Mouse (Mus musculus) embryo, embryonic 10.5 days (tissue): ENCODE results near the gene Kirrel3.

Source experiments
- DNase-seq: peaks from one replicate; pipeline ENCODE4 v3.0.0-alpha.2; 2015; ENCODE audit warnings: low spot score

Gene Kirrel3

DNA sequence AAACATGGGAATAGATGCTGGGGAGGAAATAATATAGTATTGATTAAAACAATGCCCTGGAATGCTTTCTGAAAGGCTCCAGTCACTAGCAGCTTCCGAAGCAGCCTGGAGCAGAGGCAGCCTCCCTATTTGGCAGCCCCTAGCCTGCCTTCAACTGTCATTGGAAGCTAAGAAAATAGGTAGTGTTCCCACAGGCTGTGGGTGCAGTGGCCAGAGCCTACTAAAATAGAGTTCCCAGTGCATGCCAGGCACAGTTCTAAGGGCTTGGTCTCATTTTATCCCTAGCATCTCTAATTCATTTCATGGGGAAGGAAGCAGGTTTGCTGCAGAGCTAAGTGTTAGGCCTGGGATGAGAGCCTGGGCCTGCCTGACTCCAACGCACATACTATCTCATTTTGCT lies 402.6 kb downstream of the Kirrel3 start:
- DNase-seq: no peak

- no peak for DNase-seq
Measured at GRCm38 (mm10) chr9:34901216-34901615, 415.5 kb downstream of the Kirrel3 start.

- DNase-seq: no peak
Measured at GRCm38 (mm10) chr9:34901888-34902287, 416.2 kb downstream of the Kirrel3 start.

- no peak for DNase-seq
Measured at GRCm38 (mm10) chr9:34905164-34905563, 419.5 kb downstream of the Kirrel3 start.

GRCm38 (mm10) chr9:34908040-34908439 lies 422.3 kb downstream of the Kirrel3 start:
- no peak for DNase-seq

GRCm38 (mm10) chr9:34911838-34912237 lies 426.1 kb downstream of the Kirrel3 start:
- no peak for DNase-seq

GRCm38 (mm10) chr9:34912273-34912972 lies 426.7 kb downstream of the Kirrel3 start:
- no peak for DNase-seq

- DNase-seq: peak; percentile 89
Measured at GRCm38 (mm10) chr9:34912996-34913395, 427.3 kb downstream of the Kirrel3 start.

GRCm38 (mm10) chr9:34918976-34919375 lies 433.3 kb downstream of the Kirrel3 start:
- DNase-seq: no peak

- DNase-seq: no peak
Measured at GRCm38 (mm10) chr9:34920116-34920515, 434.4 kb downstream of the Kirrel3 start.

DNA sequence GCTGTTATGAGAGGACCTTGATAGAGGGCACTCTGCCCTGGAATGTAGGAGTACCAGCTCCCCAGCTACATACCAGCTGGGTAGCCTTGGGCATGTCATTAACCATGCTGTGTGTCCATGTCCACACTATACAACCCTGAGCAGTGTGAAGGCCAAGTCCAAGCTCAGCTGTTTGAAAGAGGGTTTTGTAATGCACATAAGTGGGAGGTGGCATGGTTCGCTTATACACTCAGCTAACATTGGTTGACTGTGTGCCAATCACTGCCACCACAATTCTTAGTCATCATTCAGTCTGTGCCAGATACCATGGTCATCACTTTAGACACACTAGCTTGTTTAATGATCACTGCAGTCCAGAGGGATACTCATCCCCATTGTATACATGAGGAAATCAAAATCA lies 436.2 kb downstream of the Kirrel3 start:
- no peak for DNase-seq

DNA sequence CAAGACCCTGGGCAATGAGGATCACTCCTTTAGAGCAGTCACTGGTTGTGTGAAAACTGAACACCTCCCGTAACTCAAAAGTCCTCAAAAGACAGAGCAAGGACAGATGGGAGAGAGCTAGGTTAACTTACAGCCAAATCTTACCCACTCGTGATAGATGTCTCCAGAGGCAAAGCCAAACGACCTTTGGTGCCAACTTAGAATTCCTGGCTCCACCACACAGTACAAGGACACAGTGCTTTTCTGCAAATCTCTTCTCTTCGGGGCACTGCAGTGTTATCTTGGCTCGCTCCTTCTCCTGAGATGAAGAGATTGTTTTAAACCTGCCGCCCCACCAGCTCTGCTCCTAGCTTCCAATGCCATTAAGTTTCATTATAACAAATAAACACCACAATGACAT lies 437.0 kb downstream of the Kirrel3 start:
- DNase-seq: no peak

DNA sequence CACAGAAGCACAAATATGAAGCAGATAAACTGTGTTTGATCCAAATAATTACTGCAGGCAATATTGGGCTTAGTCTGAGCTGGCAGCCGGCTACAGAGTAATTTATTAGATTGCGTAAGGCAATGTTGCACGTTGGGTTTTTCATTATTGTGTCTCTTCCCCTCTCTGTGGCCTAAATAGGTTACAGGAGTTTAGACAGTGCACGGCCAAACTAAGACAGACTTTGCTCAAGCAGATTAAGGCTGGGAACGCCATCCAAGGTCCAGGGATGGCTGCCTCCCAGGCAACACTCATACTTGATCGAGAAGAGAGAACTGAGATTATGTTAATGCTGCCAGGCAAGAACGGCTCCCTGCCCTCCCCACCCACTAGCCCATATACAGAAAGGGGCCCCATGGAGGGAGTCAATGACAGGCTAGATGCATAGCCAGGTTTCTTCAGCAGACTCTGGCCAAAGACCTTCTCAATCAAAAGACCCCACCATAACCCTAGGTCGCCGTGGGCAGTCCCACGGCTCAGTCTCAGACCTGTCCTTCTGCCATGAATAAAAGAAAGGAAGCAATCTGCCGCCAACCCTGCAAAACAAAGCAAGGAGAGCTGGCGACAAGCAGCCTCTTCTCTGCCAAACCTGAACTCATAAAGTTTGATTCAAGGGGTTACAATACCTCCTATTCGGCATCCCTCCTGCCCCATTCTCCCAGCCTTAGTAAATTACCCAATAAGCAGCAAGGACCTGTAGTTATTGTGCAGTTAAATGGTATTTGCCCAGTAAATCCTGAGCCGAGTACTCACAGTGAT lies 437.6 kb downstream of the Kirrel3 start:
- DNase-seq: no peak

GRCm38 (mm10) chr9:34925616-34926015 lies 439.9 kb downstream of the Kirrel3 start:
- no peak for DNase-seq

DNA sequence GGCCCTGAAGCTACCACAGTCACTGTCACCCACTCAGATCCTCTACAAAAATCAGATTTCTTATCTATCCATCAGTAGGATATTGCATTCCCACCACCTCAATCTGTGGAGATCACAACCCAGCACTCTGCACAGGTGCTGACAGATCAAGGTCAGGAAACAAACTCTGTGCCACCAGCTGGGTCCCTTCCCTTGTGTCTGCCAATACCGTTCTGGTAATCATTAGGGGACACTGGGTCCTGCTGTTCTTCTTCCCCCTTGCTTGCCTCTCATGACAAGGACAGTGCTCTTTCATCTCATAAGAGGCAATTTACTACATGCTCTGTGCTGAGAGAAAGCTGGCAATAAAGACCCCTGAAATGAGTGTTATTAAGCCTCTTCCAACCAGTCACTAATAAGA lies 444.7 kb downstream of the Kirrel3 start:
- no peak for DNase-seq

DNA sequence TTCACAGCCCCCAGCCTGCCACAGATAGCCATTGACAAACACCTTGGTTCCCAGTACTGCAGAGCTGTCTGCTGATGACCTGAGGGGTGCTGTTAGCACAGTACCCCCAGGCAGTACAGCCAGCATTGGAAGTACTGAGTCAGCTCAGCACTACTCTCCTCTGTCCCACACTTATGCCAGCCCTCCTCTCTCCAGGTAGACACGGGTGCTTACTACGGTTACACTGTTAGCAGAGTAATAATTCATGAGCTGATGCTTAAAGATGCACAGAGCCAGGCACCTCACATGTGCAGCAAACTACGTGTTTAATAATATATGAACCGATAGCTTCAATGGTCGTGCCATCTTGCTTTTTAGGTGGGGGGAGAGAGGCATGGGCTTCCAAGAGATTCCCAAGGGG lies 452.4 kb downstream of the Kirrel3 start:
- DNase-seq: no peak

- no peak for DNase-seq
Measured at GRCm38 (mm10) chr9:34939621-34940020, 453.9 kb downstream of the Kirrel3 start.

- DNase-seq: no peak
Measured at GRCm38 (mm10) chr9:34942122-34942831, 456.6 kb downstream of the Kirrel3 start.

GRCm38 (mm10) chr9:34942996-34943395 lies 457.3 kb downstream of the Kirrel3 start:
- no peak for DNase-seq

GRCm38 (mm10) chr9:34945301-34945700 lies 459.6 kb downstream of the Kirrel3 start:
- no peak for DNase-seq

DNA sequence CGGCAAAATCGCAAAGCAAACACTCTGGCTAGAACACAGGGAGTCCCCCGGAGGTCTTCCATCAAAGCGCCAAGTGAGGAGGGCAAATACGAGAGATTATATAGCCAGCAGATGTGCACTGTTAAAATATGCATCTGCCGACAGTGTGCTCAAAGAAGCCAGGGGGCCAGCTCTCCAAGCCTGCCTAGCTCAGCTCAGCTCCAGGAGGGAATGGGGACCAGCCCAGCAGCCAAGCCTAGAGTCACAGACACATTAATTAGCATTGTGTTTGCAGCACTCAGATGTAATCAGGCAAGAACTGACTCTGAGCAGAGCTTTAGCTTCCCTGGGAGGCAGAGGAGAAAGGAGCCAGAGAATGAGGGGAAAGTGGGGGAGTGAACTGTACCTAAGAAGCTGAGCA lies 461.6 kb downstream of the Kirrel3 start:
- DNase-seq: no peak

DNA sequence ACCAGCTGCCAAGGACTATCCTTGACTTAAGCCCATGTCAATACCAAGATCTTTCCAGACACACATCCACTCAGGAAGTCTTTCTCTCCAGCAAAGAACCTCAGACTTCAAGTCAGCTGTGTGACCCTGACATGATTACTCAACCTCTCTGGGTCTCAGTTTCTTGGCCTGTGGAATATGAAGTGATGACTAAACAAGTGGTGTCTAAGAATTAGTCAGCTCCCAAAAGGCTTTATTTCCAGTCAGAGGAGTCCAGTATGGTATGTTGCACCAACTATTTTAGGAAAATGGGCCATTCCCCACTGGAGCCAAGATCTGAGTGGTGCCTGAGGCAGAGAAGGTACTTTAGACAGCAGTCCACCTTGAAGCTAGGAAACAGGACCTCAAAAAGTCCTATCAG lies 462.0 kb downstream of the Kirrel3 start:
- DNase-seq: no peak

- no peak for DNase-seq
Measured at GRCm38 (mm10) chr9:34953420-34953819, 467.7 kb downstream of the Kirrel3 start.
